Mouse (Mus musculus): ENCODE measurements around the gene Mrc1. TPM values are rescaled to one million over a fixed set of nuclear protein-coding genes. Genes with fewer than 3 reads are reported as not detected.

Mrc1 gene
- total and polyA plus RNA-seq, 2 experiments: 2.7 to 49.4 TPM

DNA sequence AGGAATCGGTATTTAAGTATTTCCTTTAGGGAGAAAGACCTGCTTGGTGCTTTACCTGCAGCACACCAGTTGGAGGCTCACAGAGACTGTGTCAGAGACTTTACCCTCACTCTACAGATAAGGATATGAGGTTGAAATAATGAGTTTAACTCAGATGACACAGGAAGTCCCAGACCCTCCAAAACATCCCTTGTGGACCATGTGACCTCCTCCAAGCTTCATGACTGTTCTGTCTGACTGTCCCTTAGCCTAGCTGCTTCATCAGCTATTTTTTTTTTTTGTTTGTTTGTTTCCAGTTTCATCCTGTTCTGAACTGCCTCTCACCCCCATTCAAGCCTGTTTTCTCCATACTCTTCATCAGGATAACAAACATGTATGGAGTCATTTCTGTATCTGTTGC is 3.7 kb downstream of the Mrc1 start:
- no peaks in the 10 kb centered on the region for H3K27me3 ChIP-seq (ENCODE audit: control insufficient read depth, insufficient read depth, low read length)
- H3K79me2 ChIP-seq (ENCODE audit: control insufficient read depth, insufficient read depth, low read length): no peaks in the 10 kb centered on the region; the same call in 1 of the 2 replicates
- TF ChIP-seq CTCF (IDR thresholded peaks at IDR 0.05; ENCODE audit: low read depth, low read length) (no peak), POLR2A (IDR thresholded peaks at IDR 0.05; ENCODE audit: extremely low read depth, insufficient read depth, low read length) (no peak)
- WGBS: 74% methylated on average over 1 of the region's 1 CpGs
- no peak overlapping the region for H3K4me3 ChIP-seq (ENCODE audit: insufficient read depth, low read depth, low read length)
- H3K27ac ChIP-seq (replicated peaks; ENCODE audit: insufficient read depth, low read depth, low read length): no peak overlapping the region
- no peaks in the 10 kb centered on the region for H3K36me3 ChIP-seq (ENCODE audit: control insufficient read depth, insufficient read depth, low read length)
- H3K4me1 ChIP-seq (ENCODE audit: control insufficient read depth, insufficient read depth, low read length): no peaks in the 10 kb centered on the region; the same call in 1 of the 2 replicates
- no peak overlapping the region for H3K9ac ChIP-seq (ENCODE audit: low read depth, low read length)
- DNase-seq (ENCODE audit: extremely low read depth, low read depth, low spot score): no peak

DNA sequence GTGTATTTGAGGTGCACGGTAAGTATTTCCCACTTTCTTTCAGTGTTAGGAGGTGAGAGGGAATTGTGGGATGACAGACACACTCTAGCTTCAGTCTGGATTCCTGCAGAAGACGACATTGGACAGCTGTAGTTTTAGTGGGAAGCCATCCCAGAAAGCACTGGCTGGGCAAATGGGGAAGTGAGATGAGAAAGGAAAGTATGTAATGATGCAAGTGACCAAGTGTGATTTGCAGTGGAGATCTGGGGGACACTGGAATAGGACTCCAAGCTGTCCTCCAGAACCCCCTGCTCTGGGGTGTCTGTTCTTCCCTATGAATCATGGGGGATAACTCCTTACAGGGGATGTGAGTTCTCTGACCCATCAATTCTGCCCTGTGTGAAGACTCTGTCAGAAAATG is 4.8 kb downstream of the Mrc1 start:
- H3K36me3 ChIP-seq (ENCODE audit: control insufficient read depth, insufficient read depth, low read length): no peaks in the 10 kb centered on the region
- H3K27ac ChIP-seq (replicated peaks; ENCODE audit: insufficient read depth, low read depth, low read length): peak overlapping the region; percentile 52; the same call in 1 of the 2 replicates
- H3K79me2 ChIP-seq (ENCODE audit: control insufficient read depth, insufficient read depth, low read length): no peaks in the 10 kb centered on the region; the same call in 1 of the 2 replicates
- H3K9ac ChIP-seq (ENCODE audit: low read depth, low read length): no peak overlapping the region
- WGBS: 60% methylated on average over 2 of the region's 2 CpGs
- H3K4me3 ChIP-seq (ENCODE audit: insufficient read depth, low read depth, low read length): no peak overlapping the region
- TF ChIP-seq POLR2A (IDR thresholded peaks at IDR 0.05; ENCODE audit: extremely low read depth, insufficient read depth, low read length): no peak
- no peak for TF ChIP-seq CTCF (IDR thresholded peaks at IDR 0.05; ENCODE audit: low read depth, low read length)
- H3K4me1 ChIP-seq (ENCODE audit: control insufficient read depth, insufficient read depth, low read length): no peaks in the 10 kb centered on the region; the same call in 1 of the 2 replicates
- H3K27me3 ChIP-seq (ENCODE audit: control insufficient read depth, insufficient read depth, low read length): no peaks in the 10 kb centered on the region
- DNase-seq (ENCODE audit: extremely low read depth, low read depth, low spot score): no peak

DNA sequence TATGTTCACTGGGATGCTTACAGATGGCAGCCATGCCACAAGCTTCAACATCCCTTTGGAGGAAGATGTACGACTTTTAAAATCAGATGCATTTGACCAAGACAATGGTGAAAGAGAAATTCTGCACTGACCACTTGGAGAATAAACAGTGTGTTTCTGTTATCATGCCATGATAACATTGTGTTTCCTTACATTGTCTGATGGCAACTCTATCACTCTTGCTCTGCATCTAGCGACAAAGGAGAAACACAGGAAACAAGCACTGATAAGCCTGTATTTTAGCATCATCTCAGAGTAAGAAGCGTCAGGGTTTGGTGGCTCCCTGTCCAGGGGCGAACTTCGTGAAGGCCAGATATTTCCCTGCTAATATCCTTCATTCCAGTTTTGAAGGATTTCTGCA is 6.1 kb downstream of the Mrc1 start:
- H3K4me1 ChIP-seq (ENCODE audit: control insufficient read depth, insufficient read depth, low read length): no peaks in the 10 kb centered on the region; the same call in 1 of the 2 replicates
- WGBS: 65% methylated on average over 5 of the region's 5 CpGs

DNA sequence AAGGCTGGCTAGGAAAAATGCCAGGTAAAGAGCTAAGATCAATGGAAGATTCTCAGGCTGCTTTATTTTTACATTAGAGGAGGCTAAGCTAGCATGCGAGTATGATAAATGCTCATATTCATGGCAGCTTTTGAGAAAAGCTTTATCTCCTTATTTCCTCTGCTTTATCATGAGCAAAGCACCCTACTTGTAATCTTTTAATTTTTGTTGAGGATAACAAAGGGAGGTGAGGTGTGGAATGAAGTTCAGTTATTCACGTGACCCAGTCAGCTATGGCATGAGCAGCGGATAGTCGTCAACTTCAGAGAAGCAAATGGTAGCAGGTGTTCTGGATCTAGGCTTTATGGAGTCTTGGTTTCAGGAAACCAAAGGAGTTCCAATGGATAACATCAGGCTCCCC is 7.7 kb downstream of the Mrc1 start:
- DNase-seq (ENCODE audit: extremely low read depth, low read depth, low spot score): no peak
- Histone ChIP-seq H3K4me1 (ENCODE audit: control insufficient read depth, insufficient read depth, low read length) (no peaks in the 10 kb centered on the region; the same call in 1 of the 2 replicates), H3K79me2 (ENCODE audit: control insufficient read depth, insufficient read depth, low read length) (no peaks in the 10 kb centered on the region), H3K9ac (ENCODE audit: low read depth, low read length) (no peak overlapping the region), H3K4me3 (ENCODE audit: insufficient read depth, low read depth, low read length) (no peak overlapping the region), H3K27ac (replicated peaks; ENCODE audit: insufficient read depth, low read depth, low read length) (no peak overlapping the region; the same call in 1 of the 2 replicates), H3K27me3 (ENCODE audit: control insufficient read depth, insufficient read depth, low read length) (no peaks in the 10 kb centered on the region), H3K36me3 (ENCODE audit: control insufficient read depth, insufficient read depth, low read length) (no peaks in the 10 kb centered on the region)
- TF ChIP-seq CTCF (IDR thresholded peaks at IDR 0.05; ENCODE audit: low read depth, low read length) (no peak), POLR2A (IDR thresholded peaks at IDR 0.05; ENCODE audit: extremely low read depth, insufficient read depth, low read length) (no peak)
- WGBS: 80% methylated on average over 4 of the region's 4 CpGs

More for the DNA sequence above, 6.1 kb downstream of the Mrc1 start:
- H3K9ac ChIP-seq (ENCODE audit: low read depth, low read length): no peak overlapping the region
- no peak overlapping the region for H3K27ac ChIP-seq (replicated peaks; ENCODE audit: insufficient read depth, low read depth, low read length)
- H3K27me3 ChIP-seq (ENCODE audit: control insufficient read depth, insufficient read depth, low read length): no peaks in the 10 kb centered on the region
- H3K36me3 ChIP-seq (ENCODE audit: control insufficient read depth, insufficient read depth, low read length): no peaks in the 10 kb centered on the region
- DNase-seq (ENCODE audit: extremely low read depth, low read depth, low spot score): no peak
- TF ChIP-seq POLR2A (IDR thresholded peaks at IDR 0.05; ENCODE audit: extremely low read depth, insufficient read depth, low read length) (no peak), CTCF (IDR thresholded peaks at IDR 0.05; ENCODE audit: low read depth, low read length) (no peak)
- no peaks in the 10 kb centered on the region; the same call in 1 of the 2 replicates for H3K79me2 ChIP-seq (ENCODE audit: control insufficient read depth, insufficient read depth, low read length)
- no peak overlapping the region for H3K4me3 ChIP-seq (ENCODE audit: insufficient read depth, low read depth, low read length)

DNA sequence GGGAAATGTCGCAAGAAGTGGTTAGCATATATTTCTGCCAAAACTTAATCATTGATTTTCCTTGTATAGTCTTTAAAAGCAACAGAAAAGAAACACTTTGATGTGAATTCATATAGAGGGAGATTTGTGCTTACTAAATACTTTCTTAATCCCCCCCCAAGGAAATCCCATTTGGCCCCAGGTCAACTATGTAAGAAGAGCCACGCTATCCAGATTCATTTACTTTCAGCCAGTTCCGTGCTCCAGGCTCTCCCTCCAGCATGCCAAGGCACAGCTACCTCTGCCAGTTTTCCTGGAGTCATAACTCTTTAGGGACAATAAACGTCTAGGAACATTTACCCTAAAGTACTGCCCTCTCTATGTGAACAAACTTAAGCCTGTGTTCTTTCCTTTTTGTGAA is 8.5 kb downstream of the Mrc1 start:
- DNase-seq (ENCODE audit: extremely low read depth, low read depth, low spot score): no peak
- Histone ChIP-seq H3K4me3 (ENCODE audit: insufficient read depth, low read depth, low read length) (no peak overlapping the region), H3K4me1 (ENCODE audit: control insufficient read depth, insufficient read depth, low read length) (no peaks in the 10 kb centered on the region; the same call in 1 of the 2 replicates), H3K36me3 (ENCODE audit: control insufficient read depth, insufficient read depth, low read length) (no peaks in the 10 kb centered on the region), H3K27me3 (ENCODE audit: control insufficient read depth, insufficient read depth, low read length) (no peaks in the 10 kb centered on the region), H3K79me2 (ENCODE audit: control insufficient read depth, insufficient read depth, low read length) (no peaks in the 10 kb centered on the region), H3K9ac (ENCODE audit: low read depth, low read length) (no peak overlapping the region), H3K27ac (replicated peaks; ENCODE audit: insufficient read depth, low read depth, low read length) (peak overlapping the region; percentile 24; the same call in 1 of the 2 replicates)
- TF ChIP-seq POLR2A (IDR thresholded peaks at IDR 0.05; ENCODE audit: extremely low read depth, insufficient read depth, low read length): no peak
- no peak for TF ChIP-seq CTCF (IDR thresholded peaks at IDR 0.05; ENCODE audit: low read depth, low read length)
- WGBS: 53% methylated on average over 4 of the region's 4 CpGs

DNA sequence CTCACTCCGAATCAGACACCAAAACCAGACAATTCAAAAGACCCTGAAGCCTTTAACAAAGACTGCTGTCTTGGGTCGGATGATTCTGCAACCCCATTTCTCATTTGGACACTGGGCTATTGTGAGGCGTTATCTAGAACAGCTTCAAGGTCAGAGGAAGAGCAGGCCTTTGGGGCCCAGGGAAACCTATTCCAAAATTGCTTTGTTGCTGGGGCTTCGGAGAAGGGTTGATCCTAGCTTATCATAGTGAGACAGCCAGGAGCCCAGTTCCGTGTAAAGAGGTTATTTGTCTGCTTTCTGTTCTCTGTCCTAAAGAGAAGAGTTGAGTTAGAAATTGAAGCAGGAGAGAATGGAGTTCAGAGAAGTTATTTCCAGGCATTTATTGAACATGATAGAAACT is 10.0 kb downstream of the Mrc1 start:
- DNase-seq (ENCODE audit: extremely low read depth, low read depth, low spot score): no peak
- no peaks in the 10 kb centered on the region; the same call in 1 of the 2 replicates for H3K36me3 ChIP-seq (ENCODE audit: control insufficient read depth, insufficient read depth, low read length)
- H3K4me1 ChIP-seq (ENCODE audit: control insufficient read depth, insufficient read depth, low read length): peaks cover 2% of the 10 kb centered on the region; the same call in 1 of the 2 replicates
- WGBS: 67% methylated on average over 5 of the region's 5 CpGs
- no peaks in the 10 kb centered on the region for H3K79me2 ChIP-seq (ENCODE audit: control insufficient read depth, insufficient read depth, low read length)
- H3K4me3 ChIP-seq (ENCODE audit: insufficient read depth, low read depth, low read length): no peak overlapping the region
- TF ChIP-seq POLR2A (IDR thresholded peaks at IDR 0.05; ENCODE audit: extremely low read depth, insufficient read depth, low read length) (no peak), CTCF (IDR thresholded peaks at IDR 0.05; ENCODE audit: low read depth, low read length) (no peak)
- H3K27ac ChIP-seq (replicated peaks; ENCODE audit: insufficient read depth, low read depth, low read length): no peak overlapping the region
- no peak overlapping the region for H3K9ac ChIP-seq (ENCODE audit: low read depth, low read length)
- H3K27me3 ChIP-seq (ENCODE audit: control insufficient read depth, insufficient read depth, low read length): no peaks in the 10 kb centered on the region
